Mouse (Mus musculus) ES-E14 (cell line): ENCODE results near the gene Tspan1.

ENCODE experiments used
- CHD2 ChIP-seq: IDR thresholded peaks from 2 replicates; pipeline ENCODE4 v1.6.1; 2014; ENCODE audit warnings: mild to moderate bottlenecking, low read depth, low read length, inconsistent platforms
- HCFC1 ChIP-seq: IDR thresholded peaks from 2 replicates; pipeline ENCODE4 v1.6.1; 2012; ENCODE audit warnings: low read length, inconsistent platforms, borderline replicate concordance; ENCODE audit not compliant: insufficient read depth
- MAFK ChIP-seq: IDR thresholded peaks from 2 replicates; pipeline ENCODE4 v1.6.1; 2014; ENCODE audit warnings: mild to moderate bottlenecking, low read depth, low read length, inconsistent platforms; ENCODE audit not compliant: insufficient read depth
- ZNF384 ChIP-seq: IDR thresholded peaks from 2 replicates; pipeline ENCODE4 v1.6.1; 2012; ENCODE audit warnings: low read depth, low read length, inconsistent platforms

GRCm38 (mm10) chr4:116149812-116150155, 17.6 kb downstream of the Tspan1 start:
- TF ChIP-seq ZNF384 (no peak), MAFK (no peak), HCFC1 (no peak), CHD2 (no peak)
